Mouse (Mus musculus): ENCODE data around the gene Klrk1. TPM values are rescaled to one million over a fixed set of nuclear protein-coding genes. Genes with fewer than 3 reads are reported as not detected.
"Not testable (repeated sequence)": the region's sequence is repeated elsewhere in the genome, so short reads cannot be mapped to it uniquely, and the experiment has no call there.

The Klrk1 gene
- not detected for total RNA-seq (2022)

DNA sequence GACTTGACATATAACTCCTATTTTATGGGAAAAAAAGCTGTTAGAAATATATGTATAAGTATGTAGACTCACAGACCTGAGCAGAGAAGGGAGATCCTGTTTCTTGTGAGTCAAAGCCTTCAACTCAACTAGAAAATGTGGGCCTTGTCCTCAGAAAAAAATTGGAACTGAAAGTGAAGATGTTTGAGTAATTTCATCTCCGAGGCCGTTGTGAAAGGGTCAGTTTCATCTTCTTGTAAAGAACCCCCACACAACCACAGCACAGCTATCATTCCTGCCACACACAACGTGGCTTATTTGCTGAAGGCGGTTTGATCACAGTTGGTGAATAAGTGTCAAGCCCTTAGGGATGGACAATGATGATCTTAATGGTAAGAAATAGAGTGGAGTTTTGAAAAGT lies at the start of gene Klrk1:
Gene Klrk1, minus strand, starts transcription at position 130 of the 400 bp plus-strand sequence.
- DNase-seq (ENCODE audit: low spot score in 2 of 2) = no peak

GRCm38 (mm10) chr6:129661301-129661700 lies 37.6 kb upstream of the Klrk1 start:
- not testable (repeated sequence) for DNase-seq (ENCODE audit: low spot score in 2 of 2)

DNA sequence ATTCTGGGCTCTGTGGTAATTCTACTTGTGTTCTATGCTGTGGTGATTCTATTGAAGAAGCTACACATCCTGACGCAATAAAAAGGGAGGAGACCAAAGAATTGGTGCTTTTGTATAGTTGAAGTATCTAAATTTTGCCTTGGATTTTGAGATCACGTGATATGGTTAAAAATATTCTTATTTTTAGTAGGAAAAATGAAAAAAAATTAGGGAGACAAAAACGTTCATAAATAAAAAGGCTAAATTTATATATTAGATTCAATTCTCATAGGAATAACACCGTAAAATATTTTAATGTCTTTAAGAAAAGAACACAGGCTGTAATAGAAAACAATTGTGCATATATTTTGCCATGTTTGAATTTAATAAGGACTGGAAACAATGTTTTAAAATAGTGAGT lies 36.9 kb upstream of the Klrk1 start, which contains the start of gene Klrc2:
Gene Klrc2, minus strand, starts transcription at position 101 of the 400 bp plus-strand sequence.
- DNase-seq (ENCODE audit: low spot score in 2 of 2) = not testable (repeated sequence)

DNA sequence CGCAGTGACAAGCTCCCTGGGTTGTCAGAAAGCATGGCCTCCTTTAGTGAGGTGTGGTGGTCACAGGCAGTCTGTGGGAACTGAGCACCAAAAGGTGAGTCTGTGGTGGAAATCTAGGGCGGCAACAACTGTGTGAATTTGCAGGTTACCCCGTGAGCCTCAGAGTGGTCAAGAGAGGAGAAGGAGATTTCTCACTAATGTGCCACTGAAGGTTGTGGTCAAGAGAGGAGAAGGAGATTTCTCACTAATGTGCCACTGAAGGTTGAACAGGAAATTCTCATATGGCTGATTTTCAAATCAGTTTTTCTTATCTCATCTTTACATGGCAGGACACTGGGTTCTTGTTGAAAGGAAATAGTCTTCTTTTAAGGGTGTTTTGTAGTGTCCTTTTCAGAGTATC lies 20.4 kb upstream of the Klrk1 start:
- not testable (repeated sequence) for DNase-seq (ENCODE audit: low spot score in 2 of 2)

- not testable (repeated sequence) for DNase-seq (ENCODE audit: low spot score in 2 of 2)
Observed at GRCm38 (mm10) chr6:129643237-129643636, 19.6 kb upstream of the Klrk1 start, which contains the start of gene Klrc3. Gene Klrc3, minus strand, starts transcription at chr6:129643337.

GRCm38 (mm10) chr6:129631046-129631445 lies 7.4 kb upstream of the Klrk1 start:
- DNase-seq (ENCODE audit: low spot score in 2 of 2) = not testable (repeated sequence)

GRCm38 (mm10) chr6:129608372-129608771 lies 15.3 kb downstream of the Klrk1 start:
- DNase-seq (ENCODE audit: low spot score in 2 of 2) = no peak

- no peak for DNase-seq (ENCODE audit: low spot score in 2 of 2)
Observed at GRCm38 (mm10) chr6:129591508-129591907, 32.2 kb downstream of the Klrk1 start, which contains the start of gene Klrd1. Gene Klrd1, plus strand, starts transcription at chr6:129591782.

DNA sequence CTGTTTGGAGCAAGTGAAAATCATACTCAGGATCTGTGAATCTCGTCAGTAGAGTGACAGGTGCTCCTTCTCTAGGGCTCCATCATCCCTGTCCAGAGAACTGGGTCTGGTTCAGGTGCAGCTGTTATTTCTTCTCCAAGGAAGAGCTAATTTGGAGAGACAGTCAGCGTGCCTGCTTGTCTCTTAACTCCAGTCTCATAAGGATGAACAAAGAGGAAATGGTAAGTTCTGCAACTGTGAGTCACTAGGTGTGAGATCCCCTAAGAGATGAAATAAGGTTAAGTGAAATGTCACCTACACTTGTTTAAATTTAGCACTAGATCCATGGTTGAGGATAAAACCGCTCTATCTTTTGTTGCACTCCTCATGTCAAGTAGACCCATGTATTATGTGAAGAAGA lies 40.6 kb downstream of the Klrk1 start:
- no peak for DNase-seq (ENCODE audit: low spot score in 2 of 2)

DNA sequence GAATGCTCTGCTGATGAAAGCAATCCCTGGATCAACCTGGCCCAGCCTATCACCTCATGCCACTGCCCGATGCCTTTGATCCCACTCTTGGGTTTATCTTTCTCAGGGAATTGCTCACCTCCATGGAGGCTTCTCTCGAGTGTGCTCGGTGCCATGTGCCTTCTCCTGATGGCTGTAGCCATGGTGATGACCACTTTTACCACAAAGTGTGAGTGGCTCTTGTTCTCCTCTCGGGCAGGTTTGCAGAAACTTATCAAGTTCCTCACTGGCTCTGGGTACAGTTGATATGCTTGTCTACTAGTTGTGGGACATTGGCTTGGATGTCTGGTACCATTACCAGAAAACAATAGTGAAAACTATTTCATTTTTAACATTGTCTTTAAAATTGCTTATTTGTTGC lies 41.8 kb downstream of the Klrk1 start:
- no peak for DNase-seq (ENCODE audit: low spot score in 2 of 2)

DNA sequence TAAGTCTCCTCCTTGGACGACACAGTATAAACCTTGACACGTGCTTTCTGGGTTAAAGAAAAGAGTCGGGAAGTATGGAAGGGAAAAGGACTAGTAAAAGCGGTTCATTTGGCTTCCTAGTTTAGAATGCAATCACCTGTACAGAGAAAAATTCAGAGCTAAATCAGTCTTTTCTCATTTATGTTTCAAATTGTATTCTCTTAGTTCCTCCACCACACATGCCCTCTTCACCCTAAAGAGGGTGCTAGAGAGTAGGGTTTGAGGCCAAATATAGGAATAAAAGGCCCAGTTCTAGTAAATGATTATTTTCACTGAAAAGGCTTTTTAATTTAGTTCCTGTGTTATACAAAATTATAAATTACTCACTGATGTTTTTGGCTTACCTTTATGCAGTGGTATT lies 42.4 kb downstream of the Klrk1 start:
- no peak for DNase-seq (ENCODE audit: low spot score in 2 of 2)

DNA sequence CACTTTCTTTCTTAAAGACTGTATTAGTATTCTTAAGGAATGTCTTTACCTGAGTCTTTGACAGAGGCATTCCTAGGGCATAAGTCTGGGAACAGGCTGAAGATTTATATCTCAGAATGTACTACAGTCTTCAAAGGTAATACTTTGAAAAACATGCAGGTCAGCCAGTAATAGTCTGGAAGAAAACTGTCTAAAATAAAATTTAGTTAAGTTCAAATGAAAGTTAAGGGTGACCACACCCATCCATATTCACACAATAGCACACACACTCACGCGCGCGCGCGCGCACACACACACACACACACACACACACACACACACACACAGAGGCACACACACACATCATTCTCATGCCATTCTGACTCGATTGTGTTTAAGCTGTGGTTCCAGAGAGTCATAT lies 46.1 kb downstream of the Klrk1 start, which contains the start of gene Klre1:
Gene Klre1, plus strand, starts transcription at position 301 of the 400 bp plus-strand sequence.
- no peak for DNase-seq (ENCODE audit: low spot score in 2 of 2)

DNA sequence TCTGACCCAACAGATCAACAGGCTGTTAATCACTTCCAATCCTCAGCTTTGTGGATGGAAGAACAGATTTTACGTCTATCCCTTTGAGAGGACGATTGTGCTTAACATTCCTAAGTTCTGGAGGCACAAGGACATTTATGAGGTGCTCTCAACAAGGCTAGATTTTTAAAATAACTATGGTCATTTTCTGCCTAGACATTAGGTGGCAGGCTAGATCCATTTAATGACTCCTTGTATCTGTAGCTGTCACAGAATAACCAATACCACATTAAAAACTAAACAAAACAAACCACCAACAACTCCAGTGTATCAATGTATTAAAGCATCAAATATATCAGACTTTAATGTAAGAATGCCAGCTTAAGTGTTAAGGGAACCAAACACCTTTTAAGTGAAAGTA lies 48.3 kb downstream of the Klrk1 start:
- DNase-seq (ENCODE audit: low spot score in 2 of 2) = no peak

GRCm38 (mm10) chr6:129565257-129565656 lies 58.4 kb downstream of the Klrk1 start:
- no peak for DNase-seq (ENCODE audit: low spot score in 2 of 2)

Other genes starting within 250 kb of the Klrk1 start
- not detected for gene Clec12b, start 238.0 kb downstream of the Klrk1 start, total RNA-seq (2022)
- 1 to 10 TPM in 1 of 4 experiments, under 1 TPM in 1, not detected in 2; 0.46 to 1.3 TPM for gene Clec1b, start 226.6 kb downstream of the Klrk1 start, total RNA-seq (2022)
- gene Clec9a, start 215.0 kb downstream of the Klrk1 start, total RNA-seq (2022) = under 1 TPM in 2 of 4 experiments, not detected in 2; 0.14 to 0.30 TPM
- gene Clec1a, start 171.9 kb downstream of the Klrk1 start, total RNA-seq (2022) = 1 to 10 TPM in 3 of 4 experiments, under 1 TPM in 1; 0.58 to 1.9 (median 1.4) TPM
- gene Olr1, start 116.7 kb downstream of the Klrk1 start, total RNA-seq (2022) = under 1 TPM in 1 of 4 experiments, not detected in 3; 0.14 TPM
- not detected for gene Tmem52b, start 111.3 kb downstream of the Klrk1 start, total RNA-seq (2022)
- gene Gabarapl1, start 90.7 kb downstream of the Klrk1 start, total RNA-seq (2022) = 100 to 1,000 TPM; 760 to 878 (median 821) TPM
- not detected for gene Klre1, start 46.0 kb downstream of the Klrk1 start, total RNA-seq (2022)
- not detected for gene Klrd1, start 32.1 kb downstream of the Klrk1 start, total RNA-seq (2022)
- gene Klrc3, start 19.5 kb upstream of the Klrk1 start, total RNA-seq (2022) = not detected
- gene Klrc2, start 36.8 kb upstream of the Klrk1 start, total RNA-seq (2022) = not detected
- not detected for gene Klrc1, start 55.1 kb upstream of the Klrk1 start, total RNA-seq (2022)
- not detected for gene Klri1, start 93.3 kb upstream of the Klrk1 start, total RNA-seq (2022)
- gene Klri2, start 116.6 kb upstream of the Klrk1 start, total RNA-seq (2022) = not detected
- gene Gm156, start 160.4 kb upstream of the Klrk1 start, total RNA-seq (2022) = not detected
- not detected for gene Gm17631, start 238.8 kb upstream of the Klrk1 start, total RNA-seq (2022)